Mouse (Mus musculus): Measurements from ENCODE around the gene Selenof. TPM values are rescaled to one million over a fixed set of nuclear protein-coding genes. Genes with fewer than 3 reads are reported as not detected.

Selenof gene
- total and polyA plus RNA-seq, 3 experiments = 265 to 1,760 (median 316) TPM

- peaks cover 0 to 1% of the 10 kb centered on the region in 2 experiments; a peak in 1 of 4 replicates for H3K36me3 ChIP-seq (ENCODE audit: control insufficient read depth in 1 of 2, insufficient read depth in 2 of 2, low read length in 2 of 2)
Observed at GRCm38 (mm10) chr3:144602819-144603218, 32.7 kb downstream of the Selenof start.

GRCm38 (mm10) chr3:144603558-144603957, 33.5 kb downstream of the Selenof start:
- Histone ChIP-seq H3K36me3 (ENCODE audit: control insufficient read depth in 1 of 2, insufficient read depth in 2 of 2, low read length in 2 of 2) (no peaks in the 10 kb centered on the region), H3K27ac (ENCODE audit: control insufficient read depth, low read depth, low read length) (no peak overlapping the region), H3K4me3 (ENCODE audit: control insufficient read depth in 1 of 2, insufficient read depth in 1 of 2, low read depth in 2 of 2, low read length in 2 of 2) (no peak overlapping the region), H3K4me1 (ENCODE audit: control insufficient read depth in 1 of 2, insufficient read depth in 2 of 2, low read length in 2 of 2) (0 out of 4 replicates have a peak, but pooled peaks cover 0 to 3% of the 10 kb centered on the region in 2 experiments), H3K9me3 (replicated peaks; ENCODE audit: insufficient read depth, low read length) (no peaks in the 10 kb centered on the region), H3K9ac (ENCODE audit: control insufficient read depth, low read depth, low read length, poor library complexity, severe bottlenecking) (no peak overlapping the region), H3K79me2 (ENCODE audit: control insufficient read depth, insufficient read depth, low read length, poor library complexity) (no peaks in the 10 kb centered on the region), H3K27me3 (ENCODE audit: control insufficient read depth in 1 of 2, insufficient read depth in 2 of 2, low read length in 2 of 2) (no peaks in the 10 kb centered on the region)
- DNase-seq (ENCODE audit: low read depth, low spot score) = no peak
- TF ChIP-seq RCOR1 (IDR thresholded peaks at IDR 0.05; ENCODE audit: low read depth, low read length) = no peak
- TF ChIP-seq NRF1 (IDR thresholded peaks at IDR 0.05; ENCODE audit: insufficient read depth, low read depth, low read length, poor library complexity, severe bottlenecking) = no peak
- TF ChIP-seq USF2 (IDR thresholded peaks at IDR 0.05; ENCODE audit: borderline replicate concordance in 1 of 2, insufficient read depth in 1 of 2, low read depth in 1 of 2, low read length in 2 of 2) = no peak
- TF ChIP-seq NELFE (IDR thresholded peaks at IDR 0.05; ENCODE audit: low read depth, low read length) = no peak
- no peak for TF ChIP-seq CHD2 (IDR thresholded peaks at IDR 0.05; ENCODE audit: low read length)

More at GRCm38 (mm10) chr3:144602819-144603218, 32.7 kb downstream of the Selenof start:
- H3K4me1 ChIP-seq (ENCODE audit: control insufficient read depth in 1 of 2, insufficient read depth in 2 of 2, low read length in 2 of 2) = no peaks in the 10 kb centered on the region; a peak in 1 of 4 replicates
- H3K9ac ChIP-seq (ENCODE audit: control insufficient read depth, low read depth, low read length, poor library complexity, severe bottlenecking) = no peak overlapping the region
- H3K79me2 ChIP-seq (ENCODE audit: control insufficient read depth, insufficient read depth, low read length, poor library complexity) = no peaks in the 10 kb centered on the region
- no peak overlapping the region for H3K27ac ChIP-seq (ENCODE audit: control insufficient read depth, low read depth, low read length)
- no peaks in the 10 kb centered on the region for H3K9me3 ChIP-seq (replicated peaks; ENCODE audit: insufficient read depth, low read length)
- no peak overlapping the region for H3K4me3 ChIP-seq (ENCODE audit: control insufficient read depth in 1 of 2, insufficient read depth in 1 of 2, low read depth in 2 of 2, low read length in 2 of 2)
- DNase-seq (ENCODE audit: low read depth, low spot score) = no peak
- no peaks in the 10 kb centered on the region for H3K27me3 ChIP-seq (ENCODE audit: control insufficient read depth in 1 of 2, insufficient read depth in 2 of 2, low read length in 2 of 2)
- no peak for TF ChIP-seq NRF1 (IDR thresholded peaks at IDR 0.05; ENCODE audit: insufficient read depth, low read depth, low read length, poor library complexity, severe bottlenecking)
- no peak for TF ChIP-seq MYB (IDR thresholded peaks at IDR 0.05; ENCODE audit: low read depth, low read length)
- no peak for TF ChIP-seq MEF2A (IDR thresholded peaks at IDR 0.05; ENCODE audit: extremely low read depth, insufficient replicate concordance, low read depth, low read length, poor library complexity, severe bottlenecking)
- TF ChIP-seq MAZ (IDR thresholded peaks at IDR 0.05; ENCODE audit: low read depth, low read length) = no peak
- TF ChIP-seq E2F4 (IDR thresholded peaks at IDR 0.05; ENCODE audit: borderline replicate concordance, low read depth, low read length) = no peak
- TF ChIP-seq SMC3 (IDR thresholded peaks at IDR 0.05; ENCODE audit: low read depth, low read length) = no peak
- no peak for TF ChIP-seq RCOR1 (IDR thresholded peaks at IDR 0.05; ENCODE audit: low read depth, low read length)
- no peak for TF ChIP-seq ZMIZ1 (IDR thresholded peaks at IDR 0.05; ENCODE audit: low read depth, low read length)
- no peak for TF ChIP-seq ETS1 (IDR thresholded peaks at IDR 0.05; ENCODE audit: low read depth, low read length)

GRCm38 (mm10) chr3:144604205-144604604, 34.1 kb downstream of the Selenof start:
- Histone ChIP-seq H3K9ac (ENCODE audit: control insufficient read depth, low read depth, low read length, poor library complexity, severe bottlenecking) (no peak overlapping the region), H3K79me2 (ENCODE audit: control insufficient read depth, insufficient read depth, low read length, poor library complexity) (no peaks in the 10 kb centered on the region), H3K27me3 (ENCODE audit: control insufficient read depth in 1 of 2, insufficient read depth in 2 of 2, low read length in 2 of 2) (no peaks in the 10 kb centered on the region), H3K9me3 (replicated peaks; ENCODE audit: insufficient read depth, low read length) (no peaks in the 10 kb centered on the region), H3K27ac (ENCODE audit: control insufficient read depth, low read depth, low read length) (no peak overlapping the region), H3K36me3 (ENCODE audit: control insufficient read depth in 1 of 2, insufficient read depth in 2 of 2, low read length in 2 of 2) (no peaks in the 10 kb centered on the region), H3K4me1 (ENCODE audit: control insufficient read depth in 1 of 2, insufficient read depth in 2 of 2, low read length in 2 of 2) (0 out of 4 replicates have a peak, but pooled peaks cover 0 to 3% of the 10 kb centered on the region in 2 experiments), H3K4me3 (ENCODE audit: control insufficient read depth in 1 of 2, insufficient read depth in 1 of 2, low read depth in 2 of 2, low read length in 2 of 2) (no peak overlapping the region)
- TF ChIP-seq JUND (IDR thresholded peaks at IDR 0.05; ENCODE audit: low read depth, low read length) = no peak
- TF ChIP-seq SMC3 (IDR thresholded peaks at IDR 0.05; ENCODE audit: low read depth, low read length) = no peak
- TF ChIP-seq MAZ (IDR thresholded peaks at IDR 0.05; ENCODE audit: low read depth, low read length) = no peak
- no peak for TF ChIP-seq TCF12 (IDR thresholded peaks at IDR 0.05; ENCODE audit: low read depth, low read length)
- no peak for TF ChIP-seq MAX (IDR thresholded peaks at IDR 0.05; ENCODE audit: low read length)
- no peak for TF ChIP-seq SIN3A (IDR thresholded peaks at IDR 0.05; ENCODE audit: low read length)
- TF ChIP-seq ZNF384 (IDR thresholded peaks at IDR 0.05; ENCODE audit: low read depth, low read length) = no peak
- TF ChIP-seq CHD1 (IDR thresholded peaks at IDR 0.05; ENCODE audit: low read depth, low read length) = no peak
- no peak for TF ChIP-seq POLR2AphosphoS2 (IDR thresholded peaks at IDR 0.05; ENCODE audit: low read length)
- no peak for TF ChIP-seq ETS1 (IDR thresholded peaks at IDR 0.05; ENCODE audit: low read depth, low read length)
- no peak for TF ChIP-seq E2F4 (IDR thresholded peaks at IDR 0.05; ENCODE audit: borderline replicate concordance, low read depth, low read length)
- DNase-seq (ENCODE audit: low read depth, low spot score) = no peak

Measured in MEL (cell line).